Mouse (Mus musculus): ENCODE measurements around the gene Gzmm. TPM values are rescaled to one million over a fixed set of nuclear protein-coding genes. Genes with fewer than 3 reads are reported as not detected.

The Gzmm gene
- total RNA-seq, 2 experiments from 2014 or later, result 1.8 to 2.0 TPM

Other genes with a start within 250 kb of the Gzmm start
- gene Vmn2r83, start 220.3 kb upstream of the Gzmm start, total RNA-seq (2021), result not detected
- 1 to 10 TPM; 3.1 to 3.7 TPM for gene Plpp2, start 155.2 kb upstream of the Gzmm start, total RNA-seq (2021)
- gene Mier2, start 133.8 kb upstream of the Gzmm start, total RNA-seq (2021), result 10 to 100 TPM; 41.9 to 55.9 TPM
- gene Theg, start 101.7 kb upstream of the Gzmm start, total RNA-seq (2021), result 1 to 10 TPM; 1.1 to 1.3 TPM
- 10 to 100 TPM; 15.7 to 16.3 TPM for gene C2cd4c, start 75.0 kb upstream of the Gzmm start, total RNA-seq (2021)
- 10 to 100 TPM; 43.7 to 52.3 TPM for gene Shc2, start 51.1 kb upstream of the Gzmm start, total RNA-seq (2021)
- gene Odf3l2, start 43.3 kb upstream of the Gzmm start, total RNA-seq (2021), result under 1 TPM; 0.25 to 0.63 TPM
- not detected for gene Madcam1, start 24.5 kb upstream of the Gzmm start, total RNA-seq (2021)
- gene Tpgs1, start 19.7 kb upstream of the Gzmm start, total RNA-seq (2021), result 10 to 100 TPM; 71.4 to 91.6 TPM
- gene Cdc34, start 6.8 kb upstream of the Gzmm start, total RNA-seq (2021), result 10 to 100 TPM; 76.2 to 90.0 TPM
- 100 to 1,000 TPM; 593 to 646 TPM for gene Bsg, start 15.5 kb downstream of the Gzmm start, total RNA-seq (2021)
- gene Hcn2, start 27.6 kb downstream of the Gzmm start, total RNA-seq (2021), result 100 to 1,000 TPM; 128 to 152 TPM
- 10 to 100 TPM; 44.9 to 49.7 TPM for gene Polrmt, start 57.6 kb downstream of the Gzmm start, total RNA-seq (2021)
- 1 to 10 TPM; 4.0 to 4.7 TPM for gene Fgf22, start 66.1 kb downstream of the Gzmm start, total RNA-seq (2021)
- 100 to 1,000 TPM in 1 of 2 experiments, 10 to 100 TPM in 1; 92.7 to 104 TPM for gene Rnf126, start 77.9 kb downstream of the Gzmm start, total RNA-seq (2021)
- gene Fstl3, start 88.3 kb downstream of the Gzmm start, total RNA-seq (2021), result 1 to 10 TPM; 2.8 to 3.6 TPM
- under 1 TPM; 0.74 to 0.79 TPM for gene Prss57, start 101.9 kb downstream of the Gzmm start, total RNA-seq (2021)
- gene Palm, start 104.6 kb downstream of the Gzmm start, total RNA-seq (2021), result 100 to 1,000 TPM; 321 to 357 TPM
- 1 to 10 TPM in 1 of 2 experiments, not detected in 1; 1.7 TPM for gene Misp, start 132.0 kb downstream of the Gzmm start, total RNA-seq (2021)
- gene Ptbp1, start 165.4 kb downstream of the Gzmm start, total RNA-seq (2021), result 10 to 100 TPM; 40.2 to 51.9 TPM
- 1 to 10 TPM; 2.2 to 2.4 TPM for gene Prtn3, start 185.5 kb downstream of the Gzmm start, total RNA-seq (2021)
- gene Plppr3, start 185.6 kb downstream of the Gzmm start, total RNA-seq (2021), result 10 to 100 TPM; 50.4 to 57.1 TPM
- not detected for gene Elane, start 197.2 kb downstream of the Gzmm start, total RNA-seq (2021)
- not detected for gene Cfd, start 201.8 kb downstream of the Gzmm start, total RNA-seq (2021)
- 10 to 100 TPM; 53.2 to 60.6 TPM for gene Med16, start 219.9 kb downstream of the Gzmm start, total RNA-seq (2021)
- not detected for gene Gm26602, start 221.8 kb downstream of the Gzmm start, total RNA-seq (2021)
- gene Kiss1r, start 228.0 kb downstream of the Gzmm start, total RNA-seq (2021), result 1 to 10 TPM; 6.7 to 8.2 TPM
- gene R3hdm4, start 232.2 kb downstream of the Gzmm start, total RNA-seq (2021), result 100 to 1,000 TPM; 349 to 368 TPM
- gene Arid3a, start 238.0 kb downstream of the Gzmm start, total RNA-seq (2021), result 1 to 10 TPM; 6.3 to 6.5 TPM